Mouse (Mus musculus) limb, embryonic 10.5 days (tissue): ENCODE results near the gene Txndc2. TPM values are rescaled to one million over a fixed set of nuclear protein-coding genes. Genes with fewer than 3 reads are reported as not detected.

Source experiments
- DNase-seq: peaks from one replicate; pipeline ENCODE4 v3.0.0-alpha.2; 2017; ENCODE audit warnings: low spot score
- H3K27ac ChIP-seq: fragments of 300-500 bp; sonication (generic); 2 replicates; pipeline ENCODE4 v1.5.1; 2016; ENCODE audit warnings: mild to moderate bottlenecking
- H3K27me3 ChIP-seq: fragments of 300-500 bp; sonication (generic); 2 replicates; pipeline ENCODE4 v1.6.1; 2016; ENCODE audit warnings: low read depth, mild to moderate bottlenecking; ENCODE audit not compliant: poor library complexity, severe bottlenecking
- H3K36me3 ChIP-seq: fragments of 300-500 bp; sonication (generic); 2 replicates; pipeline ENCODE4 v1.6.1; 2016; ENCODE audit warnings: mild to moderate bottlenecking, moderate library complexity
- H3K4me1 ChIP-seq: fragments of 300-500 bp; sonication (generic); 2 replicates; pipeline ENCODE4 v1.6.1; 2016
- H3K4me3 ChIP-seq: fragments of 300-500 bp; sonication (generic); 2 replicates; pipeline ENCODE4 v1.5.1; 2016; ENCODE audit warnings: mild to moderate bottlenecking, moderate library complexity
- H3K9me3 ChIP-seq: fragments of 300-500 bp; sonication (generic); replicated peaks from 2 replicates; pipeline ENCODE4 v1.6.1; 2016; ENCODE audit warnings: mild to moderate bottlenecking
- whole genome bisulfite sequencing: fragments of 180-500 bp; shearing (Covaris S2); methylation state at CpG from one replicate; pipeline ENCODE4 v1.1.7; 2016; 5-methylcytosine and 5-hydroxymethylcytosine counted together
- polyA plus RNA-seq: library from polyadenylated mRNA; unstranded; fragments of >200 nt; fragmentation: Nextera tagmentation; extraction: Ambion mirVana; gene quantifications from 2 replicates; pipeline ENCODE4 v1.2.1, GENCODE M21; 2016

Txndc2 gene
- polyA plus RNA-seq, 1 experiment from 2014 or later, result not detected

- Histone ChIP-seq H3K4me1 (peaks cover 10% of the 10 kb centered on the region; the same call in 1 of the 2 replicates), H3K9me3 (no peaks in the 10 kb centered on the region), H3K27ac (no peak overlapping the region), H3K36me3 (peaks cover 2% of the 10 kb centered on the region; the same call in 1 of the 2 replicates), H3K4me3 (no peak overlapping the region), H3K27me3 (no peaks in the 10 kb centered on the region)
- 89% methylated on average over 14 of the region's 14 CpGs for WGBS
- no peak for DNase-seq
These were observed 25.8 kb upstream of the Txndc2 start for GRCm38 (mm10) chr17:65667792-65668191.

GRCm38 (mm10) chr17:65666388-65667161 is 24.6 kb upstream of the Txndc2 start:
- 75% methylated on average over 17 of the region's 17 CpGs for WGBS
- no peak for DNase-seq

GRCm38 (mm10) chr17:65665786-65666387 is 23.9 kb upstream of the Txndc2 start:
- no peak overlapping the region for H3K4me3 ChIP-seq
- 92% methylated on average over 12 of the region's 12 CpGs for WGBS
- H3K27me3 ChIP-seq, result no peaks in the 10 kb centered on the region

More at GRCm38 (mm10) chr17:65666388-65667161, 24.6 kb upstream of the Txndc2 start:
- Histone ChIP-seq H3K27me3 (no peaks in the 10 kb centered on the region), H3K36me3 (no peaks in the 10 kb centered on the region), H3K4me1 (peaks cover 10% of the 10 kb centered on the region; the same call in 1 of the 2 replicates), H3K27ac (no peak overlapping the region), H3K4me3 (no peak overlapping the region), H3K9me3 (no peaks in the 10 kb centered on the region)

GRCm38 (mm10) chr17:65663329-65664078 is 21.5 kb upstream of the Txndc2 start:
- Histone ChIP-seq H3K4me1 (peaks cover 10% of the 10 kb centered on the region; the same call in 1 of the 2 replicates), H3K27me3 (no peaks in the 10 kb centered on the region), H3K4me3 (no peak overlapping the region), H3K36me3 (no peaks in the 10 kb centered on the region), H3K27ac (no peak overlapping the region), H3K9me3 (no peaks in the 10 kb centered on the region)
- DNase-seq, result no peak
- WGBS, result 87% methylated on average over 14 of the region's 14 CpGs

More at GRCm38 (mm10) chr17:65665786-65666387, 23.9 kb upstream of the Txndc2 start:
- no peak for DNase-seq
- no peak overlapping the region for H3K27ac ChIP-seq
- H3K4me1 ChIP-seq, result peaks cover 10% of the 10 kb centered on the region; the same call in 1 of the 2 replicates
- no peaks in the 10 kb centered on the region for H3K36me3 ChIP-seq
- H3K9me3 ChIP-seq, result no peaks in the 10 kb centered on the region

GRCm38 (mm10) chr17:65662662-65663061 is 20.7 kb upstream of the Txndc2 start:
- Histone ChIP-seq H3K9me3 (no peaks in the 10 kb centered on the region), H3K36me3 (no peaks in the 10 kb centered on the region), H3K4me3 (no peak overlapping the region), H3K27me3 (no peaks in the 10 kb centered on the region), H3K4me1 (peaks cover 10% of the 10 kb centered on the region; the same call in 1 of the 2 replicates), H3K27ac (no peak overlapping the region)
- WGBS, result 90% methylated on average over 3 of the region's 3 CpGs
- DNase-seq, result no peak

GRCm38 (mm10) chr17:65658416-65658815 is 16.4 kb upstream of the Txndc2 start:
- H3K36me3 ChIP-seq, result no peaks in the 10 kb centered on the region

GRCm38 (mm10) chr17:65657958-65658357 is 16.0 kb upstream of the Txndc2 start:
- Histone ChIP-seq H3K27ac (no peak overlapping the region), H3K27me3 (no peaks in the 10 kb centered on the region), H3K9me3 (no peaks in the 10 kb centered on the region), H3K36me3 (0 out of 2 replicates have a peak, but pooled peaks cover 1% of the 10 kb centered on the region), H3K4me3 (no peak overlapping the region), H3K4me1 (no peaks in the 10 kb centered on the region)
- 92% methylated on average over 9 of the region's 9 CpGs for WGBS
- no peak for DNase-seq

More at GRCm38 (mm10) chr17:65658416-65658815, 16.4 kb upstream of the Txndc2 start:
- DNase-seq, result no peak
- H3K4me1 ChIP-seq, result no peaks in the 10 kb centered on the region
- H3K27me3 ChIP-seq, result no peaks in the 10 kb centered on the region
- no peaks in the 10 kb centered on the region for H3K9me3 ChIP-seq
- no peak overlapping the region for H3K27ac ChIP-seq
- no peak overlapping the region for H3K4me3 ChIP-seq
- 94% methylated on average over 2 of the region's 2 CpGs for WGBS

GRCm38 (mm10) chr17:65656731-65657130 is 14.8 kb upstream of the Txndc2 start:
- H3K4me1 ChIP-seq, result no peaks in the 10 kb centered on the region
- H3K4me3 ChIP-seq, result no peak overlapping the region
- 95% methylated on average over 6 of the region's 6 CpGs for WGBS
- 0 out of 2 replicates have a peak, but pooled peaks cover 5% of the 10 kb centered on the region for H3K36me3 ChIP-seq
- H3K27ac ChIP-seq, result no peak overlapping the region
- H3K9me3 ChIP-seq, result no peaks in the 10 kb centered on the region
- no peak for DNase-seq
- no peaks in the 10 kb centered on the region for H3K27me3 ChIP-seq

GRCm38 (mm10) chr17:65656076-65656475 is 14.1 kb upstream of the Txndc2 start:
- Histone ChIP-seq H3K27ac (no peak overlapping the region), H3K9me3 (no peaks in the 10 kb centered on the region), H3K27me3 (no peaks in the 10 kb centered on the region), H3K4me1 (no peaks in the 10 kb centered on the region), H3K4me3 (no peak overlapping the region), H3K36me3 (0 out of 2 replicates have a peak, but pooled peaks cover 5% of the 10 kb centered on the region)
- WGBS, result 94% methylated on average over 8 of the region's 8 CpGs
- DNase-seq, result no peak

- Histone ChIP-seq H3K27me3 (no peaks in the 10 kb centered on the region), H3K36me3 (0 out of 2 replicates have a peak, but pooled peaks cover 5% of the 10 kb centered on the region), H3K9me3 (no peaks in the 10 kb centered on the region), H3K27ac (no peak overlapping the region), H3K4me3 (no peak overlapping the region), H3K4me1 (no peaks in the 10 kb centered on the region)
- no peak for DNase-seq
- WGBS, result 92% methylated on average over 4 of the region's 4 CpGs
These were observed 13.6 kb upstream of the Txndc2 start for GRCm38 (mm10) chr17:65655608-65656007.

- Histone ChIP-seq H3K4me1 (peaks cover 4% of the 10 kb centered on the region; the same call in 1 of the 2 replicates), H3K36me3 (0 out of 2 replicates have a peak, but pooled peaks cover 5% of the 10 kb centered on the region), H3K4me3 (no peak overlapping the region), H3K27ac (no peak overlapping the region), H3K27me3 (no peaks in the 10 kb centered on the region), H3K9me3 (no peaks in the 10 kb centered on the region)
- DNase-seq, result no peak
- WGBS, result 96% methylated on average over 6 of the region's 6 CpGs
These were observed 8.6 kb upstream of the Txndc2 start for GRCm38 (mm10) chr17:65650598-65650997.

- H3K9me3 ChIP-seq, result no peaks in the 10 kb centered on the region
- 87% methylated on average over 2 of the region's 2 CpGs for WGBS
- H3K27ac ChIP-seq, result no peak overlapping the region
These were observed 7.2 kb upstream of the Txndc2 start for GRCm38 (mm10) chr17:65649175-65649493.

More at GRCm38 (mm10) chr17:65649175-65649493, 7.2 kb upstream of the Txndc2 start:
- DNase-seq, result no peak
- H3K4me3 ChIP-seq, result no peak overlapping the region
- H3K4me1 ChIP-seq, result peaks cover 4% of the 10 kb centered on the region; the same call in 1 of the 2 replicates
- 0 out of 2 replicates have a peak, but pooled peaks cover 5% of the 10 kb centered on the region for H3K36me3 ChIP-seq
- no peaks in the 10 kb centered on the region for H3K27me3 ChIP-seq
